Mouse (Mus musculus): ENCODE results near the gene Cnot4. TPM values are rescaled to one million over a fixed set of nuclear protein-coding genes. Genes with fewer than 3 reads are reported as not detected.

The Cnot4 gene
- polyA plus RNA-seq, 1 experiment from 2014 or later, result 24.5 TPM

GRCm38 (mm10) chr6:34980661-34981060 is 152.9 kb downstream of the Cnot4 start:
- 72% methylated on average over 9 of the region's 9 CpGs for WGBS
- Histone ChIP-seq H3K27me3 (ENCODE audit: poor library complexity, severe bottlenecking) (no peaks in the 10 kb centered on the region), H3K36me3 (replicated peaks) (no peaks in the 10 kb centered on the region), H3K4me1 (peaks cover 15% of the 10 kb centered on the region), H3K27ac (no peak overlapping the region), H3K4me3 (no peak overlapping the region), H3K9me3 (no peaks in the 10 kb centered on the region)
- no peak for DNase-seq (ENCODE audit: extremely low spot score, low spot score)

- peaks cover 15% of the 10 kb centered on the region for H3K4me1 ChIP-seq
- H3K27ac ChIP-seq, result no peak overlapping the region
- H3K4me3 ChIP-seq, result no peak overlapping the region
- H3K27me3 ChIP-seq (ENCODE audit: poor library complexity, severe bottlenecking), result no peaks in the 10 kb centered on the region
- H3K9me3 ChIP-seq, result no peaks in the 10 kb centered on the region
- WGBS, result 87% methylated on average over 3 of the region's 3 CpGs
- no peak for DNase-seq (ENCODE audit: extremely low spot score, low spot score)
- no peaks in the 10 kb centered on the region for H3K36me3 ChIP-seq (replicated peaks)
Observed at GRCm38 (mm10) chr6:34979291-34979690, 154.2 kb downstream of the Cnot4 start.

Other genes with a start within 250 kb of the Cnot4 start
- gene Wdr91, start 222.8 kb downstream of the Cnot4 start, polyA plus RNA-seq (2016; fragmentation: Nextera tagmentation; extraction: Ambion mirVana), result 12.0 TPM in 2 replicates
- gene Stra8, start 213.6 kb downstream of the Cnot4 start, polyA plus RNA-seq (2016; fragmentation: Nextera tagmentation; extraction: Ambion mirVana), result not detected in 2 replicates
- gene Slc23a4, start 145.3 kb downstream of the Cnot4 start, polyA plus RNA-seq (2016; fragmentation: Nextera tagmentation; extraction: Ambion mirVana), result 0.47 and 0.59 TPM in 2 replicates
- 58.4 and 60.5 TPM in 2 replicates for gene Nup205, start 43.7 kb upstream of the Cnot4 start, polyA plus RNA-seq (2016; fragmentation: Nextera tagmentation; extraction: Ambion mirVana)
- gene Slc13a4, start 174.4 kb upstream of the Cnot4 start, polyA plus RNA-seq (2016; fragmentation: Nextera tagmentation; extraction: Ambion mirVana), result 0.52 and 0.72 TPM in 2 replicates
- gene Fam180a, start 192.4 kb upstream of the Cnot4 start, polyA plus RNA-seq (2016; fragmentation: Nextera tagmentation; extraction: Ambion mirVana), result not detected in 2 replicates

Data from forebrain, embryonic 10.5 days (tissue).